Mouse (Mus musculus) lung, embryonic 16.5 days (tissue): ENCODE measurements around the gene Plekhs1. TPM values are rescaled to one million over a fixed set of nuclear protein-coding genes. Genes with fewer than 3 reads are reported as not detected.

Source experiments
- ATAC-seq: fragments of 200-750 bp; cut with Nextera tagmentation; 2 replicates; pipeline ENCODE4 v1.8.0; 2017; ENCODE audit warnings: low read depth, mild to moderate bottlenecking, moderate library complexity
- H3K27ac ChIP-seq: fragments of 300-500 bp; sonication (generic); 2 replicates; pipeline ENCODE4 v1.5.1; 2014; ENCODE audit warnings: mild to moderate bottlenecking, control low read depth, low read length
- H3K27me3 ChIP-seq: fragments of 300-500 bp; sonication (generic); 2 replicates; pipeline ENCODE4 v1.6.1; 2014; ENCODE audit warnings: low read depth, low read length, mixed read lengths; ENCODE audit not compliant: control insufficient read depth, insufficient read depth
- H3K36me3 ChIP-seq: fragments of 300-500 bp; sonication (generic); 2 replicates; pipeline ENCODE4 v1.6.1; 2014; ENCODE audit warnings: low read length; ENCODE audit not compliant: control insufficient read depth, insufficient read depth
- H3K4me1 ChIP-seq: fragments of 300-500 bp; sonication (generic); replicated peaks from 2 replicates; pipeline ENCODE4 v1.6.1; 2014; ENCODE audit warnings: low read length, mixed read lengths; ENCODE audit not compliant: control insufficient read depth, insufficient read depth
- H3K4me2 ChIP-seq: fragments of 300-500 bp; sonication (generic); 2 replicates; pipeline ENCODE4 v1.6.1; 2014; ENCODE audit warnings: low read depth, low read length, control low read depth
- H3K4me3 ChIP-seq: fragments of 300-500 bp; sonication (generic); 2 replicates; pipeline ENCODE4 v1.5.1; 2014; ENCODE audit warnings: mild to moderate bottlenecking, low read length, control low read depth
- H3K9ac ChIP-seq: fragments of 300-500 bp; sonication (generic); 2 replicates; pipeline ENCODE4 v1.6.1; 2014; ENCODE audit warnings: low read length, control low read depth
- H3K9me3 ChIP-seq: fragments of 300-500 bp; sonication (generic); 2 replicates; pipeline ENCODE4 v1.6.1; 2016; ENCODE audit warnings: low read length; ENCODE audit not compliant: control insufficient read depth
- WGBS: fragments of 180-500 bp; shearing (Covaris S2); extraction: QIAGEN DNeasy Blood & Tissue Kit; methylation state at CpG from one replicate; pipeline ENCODE4 v1.1.7; 2014; 5-methylcytosine and 5-hydroxymethylcytosine counted together
- polyA plus RNA-seq: library from polyadenylated mRNA; unstranded; fragments of >200 nt; fragmentation: Nextera tagmentation; extraction: Ambion mirVana; gene quantifications from 2 replicates; pipeline ENCODE4 v1.2.1, GENCODE M21; 2015

Plekhs1 gene
- 0.39 and 0.41 TPM in 2 replicates for polyA plus RNA-seq

- H3K4me3 ChIP-seq = no peak within 1 kb of the TSS
- no peak within 1 kb of the TSS for H3K9ac ChIP-seq
- no peak within 1 kb of the TSS for H3K4me2 ChIP-seq
- H3K4me1 ChIP-seq = peaks cover 23% of the 10 kb centered on the region
- WGBS = 44% methylated on average over 10 of the region's 10 CpGs
- ATAC-seq = peak; percentile 77
- no peaks in the 10 kb centered on the region for H3K27me3 ChIP-seq
- H3K27ac ChIP-seq = peak within 1 kb of the TSS; percentile 56
- H3K9me3 ChIP-seq = no peaks in the 10 kb centered on the region; the same call in 1 of the 2 replicates
- H3K36me3 ChIP-seq = no peaks in the 10 kb centered on the region
These were observed at the start of gene Plekhs1 for GRCm38 (mm10) chr19:56461522-56462101. TSS of gene Plekhs1 (plus strand) at chr19:56461640.

GRCm38 (mm10) chr19:56418404-56418803 lies 43.0 kb upstream of the Plekhs1 start:
- H3K27me3 ChIP-seq = no peaks in the 10 kb centered on the region
- no peak overlapping the region for H3K4me2 ChIP-seq
- no peak overlapping the region for H3K4me3 ChIP-seq
- 77% methylated on average over 4 of the region's 4 CpGs for WGBS
- H3K36me3 ChIP-seq = no peaks in the 10 kb centered on the region
- ATAC-seq = no peak
- peaks cover 2% of the 10 kb centered on the region; the same call in 1 of the 2 replicates for H3K4me1 ChIP-seq
- H3K9me3 ChIP-seq = no peaks in the 10 kb centered on the region
- H3K27ac ChIP-seq = no peak overlapping the region
- H3K9ac ChIP-seq = no peak overlapping the region

- Histone ChIP-seq H3K36me3 (no peaks in the 10 kb centered on the region), H3K27me3 (no peaks in the 10 kb centered on the region), H3K4me2 (no peak overlapping the region), H3K4me3 (no peak overlapping the region), H3K9me3 (no peaks in the 10 kb centered on the region), H3K9ac (no peak overlapping the region), H3K4me1 (peaks cover 2% of the 10 kb centered on the region; the same call in 1 of the 2 replicates), H3K27ac (no peak overlapping the region)
- WGBS = 60% methylated on average over 9 of the region's 9 CpGs
- ATAC-seq = no peak
These were observed 42.0 kb upstream of the Plekhs1 start for GRCm38 (mm10) chr19:56419452-56419851.

- Histone ChIP-seq H3K27ac (no peak overlapping the region), H3K4me2 (no peak overlapping the region), H3K27me3 (no peaks in the 10 kb centered on the region), H3K9ac (no peak overlapping the region), H3K36me3 (no peaks in the 10 kb centered on the region), H3K4me3 (no peak overlapping the region), H3K9me3 (no peaks in the 10 kb centered on the region), H3K4me1 (peaks cover 6% of the 10 kb centered on the region; the same call in 1 of the 2 replicates)
- no peak for ATAC-seq
- 81% methylated on average over 3 of the region's 3 CpGs for WGBS
These were observed 41.1 kb upstream of the Plekhs1 start for GRCm38 (mm10) chr19:56420345-56420744.

- H3K4me1 ChIP-seq = peaks cover 10% of the 10 kb centered on the region; the same call in 1 of the 2 replicates
- H3K27me3 ChIP-seq = no peaks in the 10 kb centered on the region
- 35% methylated on average over 14 of the region's 14 CpGs for WGBS
- no peak overlapping the region for H3K9ac ChIP-seq
- H3K9me3 ChIP-seq = no peaks in the 10 kb centered on the region
- H3K4me2 ChIP-seq = no peak overlapping the region
- no peak overlapping the region for H3K27ac ChIP-seq
- H3K36me3 ChIP-seq = no peaks in the 10 kb centered on the region
- no peak overlapping the region for H3K4me3 ChIP-seq
- peak; percentile 62 for ATAC-seq
These were observed 38.7 kb upstream of the Plekhs1 start for GRCm38 (mm10) chr19:56422476-56423338.

GRCm38 (mm10) chr19:56423370-56423769 lies 38.1 kb upstream of the Plekhs1 start:
- Histone ChIP-seq H3K4me2 (no peak overlapping the region), H3K27me3 (no peaks in the 10 kb centered on the region), H3K9ac (no peak overlapping the region), H3K4me3 (no peak overlapping the region), H3K4me1 (peaks cover 10% of the 10 kb centered on the region; the same call in 1 of the 2 replicates), H3K36me3 (no peaks in the 10 kb centered on the region), H3K9me3 (no peaks in the 10 kb centered on the region), H3K27ac (no peak overlapping the region)
- 62% methylated on average over 12 of the region's 12 CpGs for WGBS
- ATAC-seq = no peak; the same call in 1 of the 2 replicates

- ATAC-seq = no peak
- Histone ChIP-seq H3K9ac (no peak overlapping the region), H3K27me3 (no peaks in the 10 kb centered on the region), H3K9me3 (no peaks in the 10 kb centered on the region), H3K27ac (no peak overlapping the region), H3K36me3 (no peaks in the 10 kb centered on the region), H3K4me1 (peaks cover 10% of the 10 kb centered on the region; the same call in 1 of the 2 replicates), H3K4me3 (no peak overlapping the region), H3K4me2 (no peak overlapping the region)
- WGBS = 63% methylated on average over 17 of the region's 17 CpGs
These were observed 36.6 kb upstream of the Plekhs1 start for GRCm38 (mm10) chr19:56424606-56425395.

GRCm38 (mm10) chr19:56425492-56425891 lies 35.9 kb upstream of the Plekhs1 start:
- H3K9me3 ChIP-seq = no peaks in the 10 kb centered on the region
- no peak overlapping the region for H3K4me3 ChIP-seq
- H3K27ac ChIP-seq = no peak overlapping the region
- H3K4me2 ChIP-seq = no peak overlapping the region
- WGBS = 56% methylated on average over 9 of the region's 9 CpGs
- H3K9ac ChIP-seq = peak overlapping the region; percentile 31; the same call in 1 of the 2 replicates
- H3K27me3 ChIP-seq = no peaks in the 10 kb centered on the region
- no peak for ATAC-seq
- H3K4me1 ChIP-seq = peaks cover 10% of the 10 kb centered on the region; the same call in 1 of the 2 replicates
- H3K36me3 ChIP-seq = no peaks in the 10 kb centered on the region
